Mouse (Mus musculus) embryonic facial prominence, embryonic 12.5 days (tissue): Measurements from ENCODE around the gene Gja5. TPM values are rescaled to one million over a fixed set of nuclear protein-coding genes. Genes with fewer than 3 reads are reported as not detected.
A peak's percentile ranks its signal among the peaks of the same experiment; 100 is the strongest.
"Not testable (repeated sequence)": the region's sequence is repeated elsewhere in the genome, so short reads cannot be mapped to it uniquely, and the experiment has no call there.

Experiments
- ATAC-seq: fragments of 200-750 bp; cut with Nextera tagmentation; 2 replicates; pipeline ENCODE4 v1.8.0; 2017; ENCODE audit not compliant: insufficient number of reproducible peaks, insufficient read depth, low FRiP score, low TSS enrichment
- H3K27ac ChIP-seq: fragments of 300-500 bp; sonication (generic); 2 replicates; pipeline ENCODE4 v1.5.1; 2016; ENCODE audit warnings: mild to moderate bottlenecking
- H3K27me3 ChIP-seq: fragments of 300-500 bp; sonication (generic); 2 replicates; pipeline ENCODE4 v1.6.1; 2016; ENCODE audit warnings: mild to moderate bottlenecking, moderate library complexity
- H3K36me3 ChIP-seq: fragments of 300-500 bp; sonication (generic); 2 replicates; pipeline ENCODE4 v1.6.1; 2016; ENCODE audit warnings: mild to moderate bottlenecking
- H3K4me1 ChIP-seq: fragments of 300-500 bp; sonication (generic); 2 replicates; pipeline ENCODE4 v1.6.1; 2016
- H3K4me2 ChIP-seq: fragments of 300-500 bp; sonication (generic); replicated peaks from 2 replicates; pipeline ENCODE4 v1.6.1; 2016; ENCODE audit warnings: mild to moderate bottlenecking, moderate library complexity
- H3K4me3 ChIP-seq: fragments of 300-500 bp; sonication (generic); 2 replicates; pipeline ENCODE4 v1.5.1; 2016; ENCODE audit warnings: mild to moderate bottlenecking
- H3K9ac ChIP-seq: fragments of 300-500 bp; sonication (generic); 2 replicates; pipeline ENCODE4 v1.6.1; 2016; ENCODE audit warnings: mild to moderate bottlenecking, moderate library complexity
- H3K9me3 ChIP-seq: fragments of 300-500 bp; sonication (generic); 2 replicates; pipeline ENCODE4 v1.6.1; 2016; ENCODE audit warnings: mild to moderate bottlenecking, moderate library complexity
- WGBS: fragments of 180-500 bp; shearing (Covaris S2); methylation state at CpG from one replicate; pipeline ENCODE4 v1.1.7; 2016; 5-methylcytosine and 5-hydroxymethylcytosine counted together
- polyA plus RNA-seq: library from polyadenylated mRNA; unstranded; fragments of >200 nt; fragmentation: Nextera tagmentation; extraction: Ambion mirVana; gene quantifications from 2 replicates; pipeline ENCODE4 v1.2.1, GENCODE M21; 2016

Gja5 gene
- polyA plus RNA-seq, 1 experiment from 2014 or later, result 14.3 TPM

DNA sequence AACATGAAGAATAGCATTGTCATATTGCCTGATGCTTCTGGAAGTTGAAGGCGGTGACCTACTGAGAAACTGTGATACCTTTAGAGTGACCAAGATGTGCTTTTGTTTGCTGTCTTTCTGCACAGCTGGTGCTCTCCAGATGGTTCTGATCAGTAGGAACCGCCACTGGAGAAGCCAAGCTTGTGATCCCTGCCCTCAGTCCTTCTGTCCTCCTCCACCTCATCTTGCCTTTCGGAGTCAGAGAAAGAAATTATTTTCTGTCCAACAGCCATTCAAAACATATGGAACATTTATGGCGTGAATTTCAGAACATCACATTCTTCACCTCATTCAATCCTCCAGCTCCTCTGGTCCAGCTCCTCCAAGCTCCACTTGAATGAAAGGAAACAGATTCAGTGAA, 143.3 kb downstream of the Gja5 start:
- no peaks in the 10 kb centered on the region; the same call in 1 of the 2 replicates for H3K9me3 ChIP-seq
- peaks cover 18% of the 10 kb centered on the region for H3K4me1 ChIP-seq
- H3K36me3 ChIP-seq, result no peaks in the 10 kb centered on the region
- 75% methylated on average over 4 of the region's 4 CpGs for WGBS
- no peak overlapping the region for H3K9ac ChIP-seq
- H3K4me3 ChIP-seq, result no peak overlapping the region
- no peak overlapping the region for H3K4me2 ChIP-seq
- H3K27me3 ChIP-seq, result no peaks in the 10 kb centered on the region
- no peak overlapping the region for H3K27ac ChIP-seq
- ATAC-seq, result no peak

- Histone ChIP-seq H3K27ac (no peak overlapping the region), H3K4me1 (peaks cover 18% of the 10 kb centered on the region), H3K9ac (no peak overlapping the region), H3K27me3 (no peaks in the 10 kb centered on the region), H3K4me3 (no peak overlapping the region), H3K9me3 (no peaks in the 10 kb centered on the region; the same call in 1 of the 2 replicates), H3K36me3 (no peaks in the 10 kb centered on the region), H3K4me2 (no peak overlapping the region)
- no peak for ATAC-seq
These were observed 143.9 kb downstream of the Gja5 start for GRCm38 (mm10) chr3:97048360-97048759.

- no peaks in the 10 kb centered on the region; the same call in 1 of the 2 replicates for H3K9me3 ChIP-seq
- WGBS, result 41% methylated on average over 13 of the region's 13 CpGs
- no peak overlapping the region for H3K4me3 ChIP-seq
- no peak overlapping the region for H3K9ac ChIP-seq
- H3K36me3 ChIP-seq, result no peaks in the 10 kb centered on the region
- no peaks in the 10 kb centered on the region for H3K27me3 ChIP-seq
- ATAC-seq, result no peak
- H3K27ac ChIP-seq, result no peak overlapping the region
- no peak overlapping the region for H3K4me2 ChIP-seq
- H3K4me1 ChIP-seq, result peaks cover 14% of the 10 kb centered on the region
These were observed 146.8 kb downstream of the Gja5 start for GRCm38 (mm10) chr3:97051264-97051744.

- Histone ChIP-seq H3K9ac (no peak overlapping the region), H3K27me3 (no peaks in the 10 kb centered on the region), H3K4me3 (no peak overlapping the region), H3K4me1 (peaks cover 14% of the 10 kb centered on the region), H3K36me3 (no peaks in the 10 kb centered on the region), H3K9me3 (no peaks in the 10 kb centered on the region; the same call in 1 of the 2 replicates), H3K27ac (peak overlapping the region; percentile 46; the same call in 1 of the 2 replicates), H3K4me2 (no peak overlapping the region)
- WGBS, result 40% methylated on average over 8 of the region's 8 CpGs
- ATAC-seq, result no peak
These were observed 147.7 kb downstream of the Gja5 start for GRCm38 (mm10) chr3:97052069-97052799.

DNA sequence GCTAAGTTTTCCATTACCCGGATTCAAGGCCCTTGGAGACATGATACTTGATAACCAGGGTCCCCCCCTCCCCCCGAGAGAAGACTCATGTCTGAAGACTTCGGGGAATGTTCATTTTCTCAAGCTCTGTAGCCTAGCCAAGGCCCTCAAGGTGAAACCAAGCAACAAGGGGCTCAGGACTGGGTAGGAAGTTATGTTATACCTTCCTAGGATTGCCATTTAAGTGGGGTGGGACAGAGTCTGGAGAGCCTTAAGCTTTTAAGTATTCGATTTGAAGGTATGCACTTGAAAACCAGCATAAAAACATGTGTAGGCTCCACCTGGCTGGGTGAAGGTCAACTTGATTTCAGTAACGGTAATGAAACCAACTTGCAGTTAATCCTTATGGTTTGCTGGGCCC, 154.2 kb downstream of the Gja5 start:
- ATAC-seq, result no peak

DNA sequence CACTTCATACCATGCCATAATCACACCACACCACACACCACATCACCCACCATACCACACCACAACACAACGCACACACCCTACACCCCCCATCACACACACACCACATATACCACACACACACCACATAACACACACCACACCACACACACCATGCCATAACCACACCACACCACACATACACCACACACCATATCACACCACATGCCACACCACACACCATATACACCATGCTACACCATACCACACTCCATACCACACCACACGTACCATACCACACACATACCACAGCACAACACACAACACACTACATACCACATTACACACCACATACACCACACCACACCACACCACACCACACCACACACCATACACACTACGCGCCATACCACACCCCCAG, 155.6 kb downstream of the Gja5 start:
- Histone ChIP-seq H3K9me3 (no peaks in the 10 kb centered on the region), H3K4me1 (no peaks in the 10 kb centered on the region), H3K4me2 (no peak overlapping the region), H3K27me3 (no peaks in the 10 kb centered on the region), H3K27ac (no peak overlapping the region), H3K9ac (peak overlapping the region; percentile 30; the same call in 1 of the 2 replicates), H3K4me3 (no peak overlapping the region), H3K36me3 (no peaks in the 10 kb centered on the region)
- no peak for ATAC-seq
- 95% methylated on average over 4 of the region's 4 CpGs for WGBS

More for the DNA sequence above, 154.2 kb downstream of the Gja5 start:
- H3K4me3 ChIP-seq, result no peak overlapping the region
- H3K9ac ChIP-seq, result no peak overlapping the region
- H3K27me3 ChIP-seq, result no peaks in the 10 kb centered on the region
- H3K27ac ChIP-seq, result no peak overlapping the region
- H3K4me2 ChIP-seq, result no peak overlapping the region
- H3K36me3 ChIP-seq, result no peaks in the 10 kb centered on the region
- H3K9me3 ChIP-seq, result no peaks in the 10 kb centered on the region
- no peaks in the 10 kb centered on the region for H3K4me1 ChIP-seq
- WGBS, result 71% methylated on average over 5 of the region's 5 CpGs

DNA sequence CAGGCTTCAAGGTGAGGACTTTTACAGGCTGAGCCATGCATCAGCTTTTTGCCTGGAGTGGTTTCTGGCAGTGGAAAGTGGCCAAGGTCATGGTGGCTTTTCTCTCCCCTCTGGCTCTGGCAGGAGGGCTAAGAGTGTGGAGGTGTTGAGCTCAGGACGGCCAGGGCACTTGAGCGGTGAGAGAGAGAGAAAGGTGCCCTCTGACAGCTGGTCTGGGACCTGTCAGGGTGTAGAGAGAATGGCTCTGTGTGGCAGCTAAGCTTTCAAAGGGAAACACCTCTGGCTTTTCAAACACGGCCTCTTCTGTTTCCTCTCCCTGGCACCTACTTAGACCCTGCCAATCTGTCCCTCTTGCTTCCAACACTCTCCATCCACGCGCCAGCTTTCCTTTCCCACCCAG, 158.3 kb downstream of the Gja5 start:
- Histone ChIP-seq H3K36me3 (no peaks in the 10 kb centered on the region), H3K9ac (no peak overlapping the region), H3K4me2 (no peak overlapping the region), H3K4me3 (no peak overlapping the region), H3K4me1 (no peaks in the 10 kb centered on the region), H3K27ac (no peak overlapping the region), H3K9me3 (no peaks in the 10 kb centered on the region), H3K27me3 (no peaks in the 10 kb centered on the region)
- WGBS, result 71% methylated on average over 4 of the region's 5 CpGs
- no peak for ATAC-seq

DNA sequence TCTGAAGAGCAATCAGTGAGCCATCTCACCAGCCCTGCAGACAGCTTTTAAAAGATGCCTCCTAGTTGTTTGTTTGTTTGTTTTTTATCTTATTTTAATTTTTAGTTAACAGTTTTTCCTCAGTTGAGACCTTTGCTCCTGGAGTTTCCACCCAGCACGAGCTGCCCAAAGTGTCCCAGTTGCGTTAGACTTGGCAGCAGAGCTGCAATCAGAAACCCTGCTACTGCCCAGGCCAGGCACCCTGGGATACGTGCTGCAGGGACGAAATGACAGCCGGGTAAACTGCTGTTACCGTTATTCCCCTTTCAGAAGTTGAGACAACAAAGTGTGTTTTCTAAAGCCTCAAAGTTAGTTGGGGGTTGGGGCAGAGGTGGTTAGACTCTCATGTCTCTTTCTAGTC, 159.6 kb downstream of the Gja5 start:
- Histone ChIP-seq H3K9ac (no peak overlapping the region), H3K4me1 (no peaks in the 10 kb centered on the region), H3K27ac (no peak overlapping the region), H3K4me2 (no peak overlapping the region), H3K4me3 (no peak overlapping the region), H3K36me3 (no peaks in the 10 kb centered on the region), H3K9me3 (no peaks in the 10 kb centered on the region), H3K27me3 (no peaks in the 10 kb centered on the region)
- WGBS, result 69% methylated on average over 6 of the region's 6 CpGs
- no peak for ATAC-seq

GRCm38 (mm10) chr3:97069589-97069988, 165.1 kb downstream of the Gja5 start:
- ATAC-seq, result not testable (repeated sequence)
- 92% methylated on average over 7 of the region's 7 CpGs for WGBS

DNA sequence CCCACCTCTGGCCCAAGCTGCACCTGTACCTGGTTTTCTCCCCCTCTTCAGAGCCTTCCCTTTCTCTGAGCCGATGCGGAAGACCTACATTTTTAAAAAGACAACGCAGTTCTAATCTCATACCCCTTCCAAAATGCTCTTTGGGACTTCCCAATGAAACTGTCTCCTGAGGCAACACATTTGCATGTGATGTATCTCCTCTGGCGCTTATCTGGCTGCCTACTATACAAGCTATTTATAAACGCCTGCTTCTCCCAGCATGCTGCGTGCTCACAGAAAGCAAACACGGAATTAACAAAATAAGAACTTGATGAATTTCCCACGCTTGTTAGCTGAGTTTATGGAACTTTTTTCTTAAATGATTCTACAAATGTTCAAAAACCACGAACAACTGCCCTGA, 167.4 kb downstream of the Gja5 start:
- not testable (repeated sequence) for H3K4me3 ChIP-seq, H3K9me3 ChIP-seq, H3K27ac ChIP-seq, H3K4me2 ChIP-seq, ATAC-seq, H3K9ac ChIP-seq, H3K4me1 ChIP-seq, H3K36me3 ChIP-seq, H3K27me3 ChIP-seq
- 86% methylated on average over 9 of the region's 9 CpGs for WGBS

More at GRCm38 (mm10) chr3:97069589-97069988, 165.1 kb downstream of the Gja5 start:
- H3K4me2 ChIP-seq, H3K9me3 ChIP-seq, H3K4me1 ChIP-seq, H3K9ac ChIP-seq, H3K27ac ChIP-seq, H3K36me3 ChIP-seq, H3K27me3 ChIP-seq, H3K4me3 ChIP-seq: not testable (repeated sequence)

- H3K9me3 ChIP-seq, H3K4me1 ChIP-seq, H3K27ac ChIP-seq, H3K4me2 ChIP-seq, ATAC-seq, H3K27me3 ChIP-seq, H3K36me3 ChIP-seq, H3K4me3 ChIP-seq, H3K9ac ChIP-seq: not testable (repeated sequence)
- WGBS, result 78% methylated on average over 5 of the region's 5 CpGs
These were observed 167.9 kb downstream of the Gja5 start for GRCm38 (mm10) chr3:97072361-97072760.

- ATAC-seq, H3K27me3 ChIP-seq, H3K4me1 ChIP-seq, H3K9ac ChIP-seq, H3K9me3 ChIP-seq, H3K36me3 ChIP-seq, H3K4me2 ChIP-seq, H3K27ac ChIP-seq, H3K4me3 ChIP-seq: not testable (repeated sequence)
- 32% methylated on average over 2 of the region's 11 CpGs for WGBS
These were observed 171.4 kb downstream of the Gja5 start for GRCm38 (mm10) chr3:97075744-97076350.
